Mouse (Mus musculus): Measurements from ENCODE around the gene Gm45799. TPM values are rescaled to one million over a fixed set of nuclear protein-coding genes. Genes with fewer than 3 reads are reported as not detected.

Gm45799 gene
- 10 to 100 TPM in 2 of 4 experiments, 1 to 10 TPM in 2; 6.8 to 15.0 (median 11.0) TPM for total RNA-seq (2022)

DNA sequence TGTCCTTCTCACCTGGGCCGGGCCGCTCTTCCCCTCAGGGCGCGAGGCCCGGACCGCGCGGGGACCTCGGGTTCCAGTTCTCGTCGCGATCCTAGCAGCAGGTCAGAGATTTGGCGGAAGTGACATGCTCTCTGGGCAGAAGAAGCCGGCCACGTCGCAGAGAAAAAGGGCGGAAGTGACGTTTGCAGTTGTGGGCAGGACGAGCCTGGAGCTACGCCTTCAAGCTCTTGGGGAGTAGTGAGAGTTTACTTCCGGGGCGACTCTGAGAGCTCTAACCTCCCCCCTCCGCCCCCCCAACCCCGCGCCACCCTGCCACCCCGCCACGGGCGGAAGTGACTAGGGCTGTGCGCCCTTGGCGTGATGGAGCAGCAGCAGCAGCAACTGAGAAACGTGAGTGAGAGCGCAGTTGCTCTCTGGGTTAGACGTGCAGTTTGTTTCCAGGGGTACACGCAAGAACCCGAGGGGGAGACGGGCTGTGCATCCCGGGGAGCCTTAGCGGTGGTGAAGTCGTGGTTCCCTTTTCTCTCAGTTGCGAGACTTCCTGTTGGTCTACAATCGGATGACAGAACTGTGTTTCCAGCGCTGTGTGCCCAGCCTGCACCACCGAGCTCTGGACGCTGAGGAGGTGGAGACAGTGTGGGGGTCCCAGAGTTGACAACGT, at the start of gene Gm45799, which contains the start of gene Arfip2:
TSS of gene Gm45799 (plus strand) at position 320 of the 661 bp plus-strand sequence.
TSS of gene Arfip2 (minus strand) at position 184 of the 661 bp plus-strand sequence.
- DNase-seq (ENCODE audit: low spot score in 2 of 2): peak; percentile 97 to 98

DNA sequence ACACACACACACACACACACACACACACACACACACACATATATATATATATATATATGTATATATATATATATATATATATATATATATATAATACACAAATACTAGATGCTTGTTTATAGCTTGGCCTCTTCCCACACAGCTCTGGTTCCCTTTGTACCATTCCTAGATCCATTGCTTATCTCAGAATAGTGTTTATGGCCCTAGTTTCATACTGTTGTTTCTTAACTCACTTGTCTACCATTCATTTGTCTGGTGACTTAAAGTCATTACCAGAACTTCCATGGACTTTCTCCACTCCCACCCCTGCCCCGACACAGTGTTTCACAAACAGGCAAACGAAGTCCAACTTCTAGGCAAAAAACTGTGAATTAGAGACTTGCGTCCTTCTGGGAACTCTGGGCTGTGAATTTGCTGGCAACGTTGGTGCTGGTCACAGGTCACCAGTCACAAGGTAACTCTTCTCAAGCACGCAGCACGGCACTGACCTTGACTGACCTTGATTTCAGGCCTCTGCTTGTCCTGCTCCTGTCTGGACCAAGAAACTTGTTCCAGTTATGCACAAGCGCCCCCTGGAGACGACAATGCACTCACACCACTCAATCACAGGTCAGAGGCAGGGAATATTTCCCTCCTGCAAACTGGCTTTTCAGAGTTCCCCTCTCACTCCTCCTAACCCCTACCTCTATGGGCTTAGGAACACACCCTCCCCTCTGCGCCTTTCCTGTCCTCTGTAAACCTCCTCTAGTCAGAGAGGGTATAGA, 37.3 kb upstream of the Gm45799 start:
- DNase-seq (ENCODE audit: low spot score in 2 of 2): peak; percentile 42 to 70

DNA sequence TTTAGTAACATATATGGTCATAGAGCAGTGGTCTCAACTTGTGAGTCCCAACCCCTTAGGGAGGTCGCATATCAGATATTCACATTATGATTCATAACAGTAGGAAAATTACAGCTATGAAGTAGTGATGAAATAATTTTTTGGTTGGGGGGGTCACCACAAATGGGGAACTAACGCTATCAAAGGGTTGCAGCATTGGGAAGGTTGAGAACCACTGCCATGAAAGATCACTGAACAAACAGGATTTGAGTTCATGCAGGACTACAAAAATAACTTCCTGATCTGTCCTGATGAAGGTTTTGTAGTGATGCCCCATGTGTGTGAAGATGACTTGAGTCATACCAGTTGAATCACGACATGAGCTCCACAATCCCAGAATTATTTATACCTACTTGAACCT, 31.9 kb upstream of the Gm45799 start:
- DNase-seq (ENCODE audit: low spot score in 2 of 2): no peak

DNA sequence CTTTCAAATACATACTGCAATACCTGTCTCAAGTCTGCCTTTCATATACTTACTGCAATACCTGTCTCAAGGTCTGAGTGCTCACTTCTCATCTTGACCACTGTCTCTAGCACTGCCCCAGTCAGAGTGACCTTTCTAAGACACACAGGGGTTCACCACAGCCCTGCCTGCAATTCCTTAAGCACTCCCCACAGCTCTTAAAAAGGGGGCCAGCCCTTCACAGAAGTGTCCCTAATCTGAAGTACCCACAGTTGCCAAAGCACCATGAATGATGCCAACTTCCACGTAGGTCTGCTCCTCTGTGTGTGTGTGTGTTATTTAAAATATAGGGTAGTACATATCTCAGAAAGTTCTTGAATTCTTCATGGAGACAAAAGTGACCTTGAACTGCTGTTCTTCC, 28.6 kb upstream of the Gm45799 start:
- no peak for DNase-seq (ENCODE audit: low spot score in 2 of 2)

DNA sequence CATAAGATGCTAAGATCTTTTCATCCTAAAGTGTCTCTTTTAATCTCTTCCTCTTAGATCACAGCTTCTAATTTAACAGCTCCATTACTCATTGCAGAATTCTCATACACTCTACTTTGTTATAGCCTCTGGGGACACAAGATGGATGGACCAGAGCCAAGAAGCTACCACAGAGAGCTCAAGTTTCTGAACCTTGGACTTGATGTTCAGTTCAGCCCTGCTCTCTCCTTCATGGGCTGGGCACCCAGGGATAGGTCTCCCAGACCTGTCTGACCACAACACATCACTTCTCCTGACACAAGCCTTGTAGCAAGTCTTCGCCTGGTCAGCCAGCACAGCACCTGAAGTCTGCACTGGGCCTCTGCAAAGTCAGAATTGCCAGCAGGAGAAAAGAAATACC, 26.0 kb upstream of the Gm45799 start:
- DNase-seq (ENCODE audit: low spot score in 2 of 2): no peak

DNA sequence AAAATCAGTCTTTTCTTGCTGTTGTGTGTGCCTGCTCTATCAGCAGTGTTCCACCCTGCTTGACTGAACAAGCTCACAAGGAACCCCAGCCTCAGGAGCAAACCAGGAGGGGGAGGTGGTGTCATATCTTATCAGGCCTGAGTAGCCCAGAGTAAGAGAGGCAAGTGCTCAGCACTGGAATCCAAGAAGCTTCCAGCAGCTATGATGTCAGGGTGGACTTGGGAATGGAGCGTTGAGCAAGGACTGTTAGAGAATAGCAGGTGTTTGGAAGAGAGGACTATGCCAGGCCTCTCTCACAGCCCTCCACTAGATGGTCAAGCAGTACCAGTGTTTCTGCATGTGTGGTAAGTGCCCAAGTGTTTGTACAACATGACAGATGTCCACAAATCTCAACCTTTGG, 24.6 kb upstream of the Gm45799 start:
- no peak for DNase-seq (ENCODE audit: low spot score in 2 of 2)

DNA sequence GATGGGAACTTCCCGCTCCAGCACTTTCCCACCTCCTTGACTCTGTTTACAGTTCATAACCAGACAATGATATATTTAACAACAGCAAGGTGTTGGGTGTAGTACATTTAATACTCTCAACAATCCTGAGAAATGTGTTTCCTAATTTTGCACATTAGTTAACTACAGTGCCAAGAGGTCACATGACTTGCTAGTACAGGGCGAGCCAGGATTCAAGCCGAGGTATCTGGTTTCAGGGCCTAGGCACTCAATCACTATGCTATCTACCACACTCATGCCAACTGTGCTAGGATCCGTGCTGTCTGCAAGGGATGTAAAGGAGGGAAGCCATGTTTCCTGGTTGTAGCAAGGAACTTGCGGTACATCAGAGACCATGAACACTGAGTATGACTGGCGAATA, 23.8 kb upstream of the Gm45799 start:
- no peak for DNase-seq (ENCODE audit: low spot score in 2 of 2)

DNA sequence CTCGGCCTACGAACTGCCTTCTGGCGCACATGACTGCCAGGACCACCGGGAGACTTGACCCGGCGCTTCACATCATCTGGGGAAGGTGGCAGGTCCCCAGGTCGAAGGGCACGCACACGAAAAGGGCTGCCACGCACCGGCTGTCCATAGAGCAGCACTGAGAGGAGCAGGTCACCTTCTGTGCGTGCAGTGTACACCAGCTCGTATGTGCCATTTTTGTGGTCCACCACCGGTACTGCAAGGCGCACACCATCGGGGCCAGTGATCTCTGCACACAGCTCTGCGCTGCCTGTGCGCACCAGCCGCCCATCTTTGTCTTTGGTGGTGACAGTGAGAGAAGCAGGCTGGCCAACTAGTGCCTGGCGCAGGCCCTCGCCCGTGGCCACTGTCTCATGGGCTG, 22.5 kb upstream of the Gm45799 start:
- DNase-seq (ENCODE audit: low spot score in 2 of 2): no peak

DNA sequence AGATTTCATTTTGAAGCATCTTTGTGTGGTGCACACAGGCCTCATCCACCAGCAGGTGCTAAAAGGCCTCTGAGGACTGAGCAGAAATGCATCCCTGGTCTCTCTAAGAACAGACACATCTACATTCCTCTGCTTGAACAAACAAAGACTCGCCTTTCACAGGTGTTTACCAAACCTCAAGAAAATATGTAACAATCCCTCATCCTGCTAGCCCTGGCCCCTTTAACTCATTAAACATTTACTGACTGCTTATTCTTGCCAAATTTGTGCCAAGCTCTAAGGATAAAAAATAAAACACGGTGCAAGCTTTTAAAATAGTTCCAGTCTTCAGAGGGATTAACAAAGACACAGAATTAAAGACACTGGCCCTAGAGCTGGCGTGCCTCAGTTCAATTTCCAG, 20.7 kb upstream of the Gm45799 start:
- DNase-seq (ENCODE audit: low spot score in 2 of 2): no peak

DNA sequence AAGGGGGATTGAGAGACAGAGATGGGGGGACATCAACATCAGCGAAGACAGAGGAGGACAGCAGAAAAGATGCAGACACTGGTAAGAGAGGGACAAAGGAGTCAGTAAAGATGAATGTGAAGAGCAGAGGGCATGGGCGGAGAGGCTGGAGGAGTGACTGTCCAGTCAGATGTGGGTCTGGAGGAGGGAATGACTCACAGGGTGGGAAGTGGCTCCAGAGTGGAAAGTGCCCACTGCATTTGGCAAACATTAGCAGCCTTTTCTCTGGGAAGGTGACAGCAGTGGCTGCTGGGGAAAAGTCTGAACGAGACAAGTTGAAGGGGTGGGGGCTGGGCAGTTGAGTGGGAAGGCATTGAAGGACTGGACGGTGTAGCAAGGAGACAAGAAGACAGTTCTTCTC, 19.3 kb upstream of the Gm45799 start:
- DNase-seq (ENCODE audit: low spot score in 2 of 2): no peak

DNA sequence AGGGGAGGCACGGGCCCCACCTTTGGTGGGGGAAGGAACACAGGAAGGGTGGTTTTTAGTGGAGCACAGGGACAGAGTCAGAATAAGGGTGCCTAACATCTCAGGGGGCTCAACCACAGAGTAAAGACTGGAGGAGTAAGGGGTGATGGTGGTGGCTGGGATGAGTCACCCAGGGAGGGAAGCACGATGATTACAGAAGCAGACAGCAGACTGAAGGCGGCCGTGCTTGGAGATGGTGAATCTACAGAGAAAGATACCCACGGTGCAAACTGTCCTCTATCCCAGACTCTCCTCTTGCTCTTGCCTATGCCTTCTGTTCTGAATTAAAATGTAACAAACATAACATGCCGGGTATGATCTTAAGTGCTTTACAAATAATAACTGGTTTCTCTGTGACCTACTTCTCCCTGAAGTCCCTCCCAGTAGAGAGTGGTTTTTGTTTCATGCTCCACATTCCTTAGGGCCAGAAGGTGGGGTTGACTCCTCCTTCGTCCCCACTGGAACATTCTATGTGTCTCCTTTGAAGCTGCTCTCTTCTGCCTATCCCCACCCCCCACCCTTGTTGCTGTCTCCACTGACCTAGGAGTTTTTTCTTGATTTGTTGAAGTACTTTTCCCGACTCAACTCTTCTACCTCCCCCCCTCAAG, 18.6 kb upstream of the Gm45799 start:
- DNase-seq (ENCODE audit: low spot score in 2 of 2): no peak

DNA sequence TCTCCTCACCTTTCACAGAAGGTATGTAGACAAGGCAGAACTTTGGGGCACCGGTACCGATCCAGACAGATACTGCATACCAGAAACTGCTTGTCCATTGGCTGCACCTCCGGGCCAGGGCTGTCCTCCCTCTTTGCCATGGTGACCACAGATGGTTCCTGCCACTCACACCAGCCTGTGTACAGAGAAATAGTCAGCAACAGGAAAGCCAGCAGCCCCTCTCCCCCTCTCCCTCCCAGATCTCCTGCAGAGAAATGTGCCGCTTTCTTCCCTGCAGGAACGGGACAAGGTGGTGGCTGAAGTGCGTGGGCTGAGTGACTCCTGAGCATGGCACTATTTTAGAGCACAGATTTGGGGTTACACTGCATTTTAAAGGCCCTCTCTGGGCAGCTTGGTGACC, 15.0 kb upstream of the Gm45799 start:
- DNase-seq (ENCODE audit: low spot score in 2 of 2): no peak

DNA sequence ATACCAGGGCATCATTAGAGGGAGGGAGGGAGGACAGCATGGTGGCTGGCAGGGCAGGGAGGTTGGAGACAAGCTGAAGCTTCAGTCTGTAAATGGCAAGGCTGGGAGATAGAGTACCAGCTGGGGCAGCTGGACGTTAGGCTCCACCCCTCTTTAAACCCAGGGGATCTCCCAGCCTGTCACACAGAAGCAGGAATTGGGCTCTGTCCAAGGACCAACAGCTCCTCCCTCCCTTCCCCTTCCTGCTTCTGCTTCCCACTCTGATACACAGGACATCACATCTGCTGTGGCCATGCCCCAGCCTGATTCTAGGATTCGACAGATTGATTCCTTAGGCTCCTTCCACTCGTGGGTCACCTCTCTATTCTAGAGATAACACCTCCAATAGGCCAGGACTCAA, 11.7 kb upstream of the Gm45799 start:
- DNase-seq (ENCODE audit: low spot score in 2 of 2): peak; percentile 49 to 62

DNA sequence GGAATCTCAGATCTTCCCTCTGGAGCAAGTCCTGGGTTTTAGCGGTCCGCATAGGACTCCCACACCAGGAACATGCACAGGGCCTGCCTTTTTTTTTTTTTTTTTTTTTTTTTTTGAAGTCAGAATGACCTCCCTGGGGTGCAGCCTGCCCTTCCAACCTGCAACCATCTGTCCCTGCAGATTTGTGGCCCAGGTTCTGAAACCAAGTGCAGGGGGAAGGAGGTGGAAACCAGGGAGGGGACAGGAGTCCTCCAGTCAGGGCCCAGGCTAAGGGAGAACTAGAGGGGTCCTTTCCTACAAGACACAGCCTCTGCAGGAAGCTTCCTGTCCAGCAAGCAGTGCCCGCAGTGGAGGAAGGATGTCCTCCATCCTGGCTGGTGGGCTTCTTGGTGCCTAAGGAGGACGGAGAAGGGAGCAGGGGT, 7.8 kb upstream of the Gm45799 start:
- no peak for DNase-seq (ENCODE audit: low spot score in 2 of 2)

DNA sequence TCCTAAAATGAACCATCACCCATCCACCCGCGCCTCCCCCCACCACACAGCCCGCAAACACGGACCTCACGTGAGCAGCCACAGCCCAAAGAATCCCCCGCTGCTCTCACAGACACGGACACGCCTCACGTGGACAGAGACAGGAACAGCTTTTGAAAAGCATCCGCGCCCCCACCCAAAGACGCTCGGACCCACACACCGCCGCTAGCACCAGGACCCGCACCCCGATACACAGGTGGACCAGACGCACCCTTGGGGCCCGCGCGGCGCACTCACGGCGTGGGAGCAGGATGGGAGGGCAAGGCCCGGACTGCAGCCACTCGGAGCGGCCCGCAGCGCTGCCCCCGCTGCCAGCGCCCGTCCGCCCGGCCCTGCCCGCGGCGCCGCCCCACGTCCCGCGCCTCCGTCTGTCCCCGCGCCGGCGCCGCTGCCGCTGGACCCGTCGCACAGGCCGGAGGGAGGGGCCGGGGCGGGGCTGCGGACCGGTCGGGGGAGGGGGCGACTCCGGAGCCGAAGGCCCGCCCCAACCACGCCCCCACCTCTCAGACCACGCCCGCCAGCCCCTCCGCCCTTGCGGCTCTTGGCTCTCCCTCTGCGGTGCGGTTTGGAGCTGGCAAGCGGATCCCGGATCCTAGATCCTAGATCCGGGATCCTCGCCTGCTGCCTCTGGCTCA, 7.1 kb upstream of the Gm45799 start, which contains the start of gene Trim3:
TSS of gene Trim3 (minus strand) at position 445 of the 674 bp plus-strand sequence.
- peak; percentile 86 to 88 for DNase-seq (ENCODE audit: low spot score in 2 of 2)

DNA sequence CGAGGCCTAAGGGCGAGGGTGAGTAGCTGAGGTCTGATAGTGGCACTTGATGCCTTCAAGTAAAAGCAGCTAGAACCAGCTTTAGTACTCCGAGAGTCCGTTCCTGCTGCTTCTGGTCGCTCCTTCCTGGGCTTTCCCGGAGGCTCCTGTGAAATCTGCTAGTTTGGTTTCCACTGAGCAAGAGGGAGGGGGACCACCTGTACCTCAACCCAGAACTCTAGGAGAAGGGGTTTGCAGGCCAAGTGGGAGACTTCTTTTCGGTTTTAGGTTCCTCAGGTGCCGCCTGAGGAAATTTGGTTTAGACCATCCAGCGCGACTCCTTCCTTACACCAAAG, 6.6 kb upstream of the Gm45799 start:
- no peak for DNase-seq (ENCODE audit: low spot score in 2 of 2)

DNA sequence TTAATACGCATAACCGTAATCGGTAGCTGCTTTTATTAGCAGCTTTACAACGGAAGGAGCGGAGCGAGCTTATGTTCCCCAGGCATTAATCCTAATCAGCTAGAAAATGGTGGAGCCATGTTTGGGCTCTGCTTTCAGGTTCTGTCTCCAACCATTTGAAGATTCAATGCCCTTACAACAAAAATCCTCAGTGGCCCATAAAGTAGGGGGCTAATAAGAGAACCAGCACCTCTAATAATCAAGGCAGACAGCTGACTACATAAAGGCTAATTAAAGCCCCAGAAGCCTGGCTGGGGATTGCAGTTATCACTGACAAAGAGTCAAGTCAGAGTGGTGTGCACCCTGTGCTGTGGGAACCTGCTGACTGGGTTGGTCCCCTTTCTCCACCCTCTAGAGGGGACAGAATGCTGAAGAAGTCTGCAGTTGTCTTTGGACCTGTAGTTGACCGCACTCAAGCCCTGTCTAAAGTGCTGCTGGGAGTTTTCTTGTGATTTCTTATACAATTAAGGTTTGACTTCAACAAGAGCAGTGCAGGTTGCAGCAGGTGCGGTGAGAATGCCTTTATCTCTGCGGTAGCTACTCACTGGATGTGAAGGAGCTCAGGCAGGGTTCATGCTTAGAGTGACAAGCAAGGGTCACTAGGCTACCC, 6.0 kb upstream of the Gm45799 start:
- DNase-seq (ENCODE audit: low spot score in 2 of 2): no peak

DNA sequence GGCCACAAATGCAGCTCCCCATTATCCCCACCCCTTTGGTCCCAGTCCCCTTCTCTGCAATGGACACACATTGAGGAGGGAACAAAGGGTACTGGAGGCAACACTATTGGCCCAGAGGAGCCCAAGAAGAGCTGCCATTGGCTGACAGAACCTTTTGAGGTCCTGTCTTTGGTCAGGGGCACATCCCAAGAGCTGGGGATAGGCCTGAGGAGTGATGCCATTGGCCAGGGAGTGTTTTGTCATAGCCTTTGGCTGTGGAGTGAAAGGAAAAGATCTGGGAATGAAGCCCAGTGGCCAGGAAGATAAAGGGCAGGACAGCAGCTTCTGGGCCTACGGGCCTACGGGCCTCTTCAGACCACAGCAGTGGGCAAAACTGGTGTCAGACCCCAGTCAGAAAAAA, 4.6 kb upstream of the Gm45799 start:
- DNase-seq (ENCODE audit: low spot score in 2 of 2): no peak

DNA sequence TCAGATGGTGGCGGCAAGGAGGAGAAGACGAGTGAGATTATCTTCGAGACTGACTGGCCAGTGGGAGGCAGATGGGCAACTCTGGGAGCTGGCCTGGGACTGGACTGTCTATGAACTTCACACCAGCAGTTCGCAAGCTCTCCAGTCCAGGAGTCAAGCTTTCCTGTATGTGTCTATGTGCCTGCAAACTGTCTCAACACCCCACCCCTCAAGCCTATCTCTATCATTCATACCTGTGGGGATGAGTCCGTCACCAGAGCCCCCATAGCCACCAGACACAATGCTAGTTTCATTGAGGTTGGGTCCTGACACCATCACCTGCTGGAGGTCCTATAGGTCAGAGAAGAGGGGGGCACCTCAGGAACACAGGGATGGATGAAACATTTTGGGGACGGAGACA, 1.6 kb upstream of the Gm45799 start:
- no peak for DNase-seq (ENCODE audit: low spot score in 2 of 2)

DNA sequence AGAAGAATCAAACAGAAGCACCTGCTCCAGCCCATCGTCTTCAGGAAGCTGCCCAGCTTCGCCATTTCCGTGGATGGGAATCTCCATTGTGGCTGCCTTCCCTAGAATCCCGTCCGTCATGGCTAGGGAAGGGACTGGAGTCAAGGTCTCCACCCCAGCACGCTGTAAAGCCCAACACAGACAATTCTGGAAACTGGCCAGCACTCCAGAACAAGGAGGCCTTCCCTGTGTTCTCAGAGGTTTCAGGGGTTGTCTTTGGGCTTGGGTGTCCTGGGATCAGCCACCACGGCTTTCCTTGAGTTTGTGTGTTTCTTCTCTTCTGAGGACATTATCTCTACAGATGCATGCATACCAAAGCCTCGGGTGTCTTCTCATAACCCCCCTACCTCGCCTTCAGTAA, 1.0 kb upstream of the Gm45799 start:
- DNase-seq (ENCODE audit: low spot score in 2 of 2): no peak

DNA sequence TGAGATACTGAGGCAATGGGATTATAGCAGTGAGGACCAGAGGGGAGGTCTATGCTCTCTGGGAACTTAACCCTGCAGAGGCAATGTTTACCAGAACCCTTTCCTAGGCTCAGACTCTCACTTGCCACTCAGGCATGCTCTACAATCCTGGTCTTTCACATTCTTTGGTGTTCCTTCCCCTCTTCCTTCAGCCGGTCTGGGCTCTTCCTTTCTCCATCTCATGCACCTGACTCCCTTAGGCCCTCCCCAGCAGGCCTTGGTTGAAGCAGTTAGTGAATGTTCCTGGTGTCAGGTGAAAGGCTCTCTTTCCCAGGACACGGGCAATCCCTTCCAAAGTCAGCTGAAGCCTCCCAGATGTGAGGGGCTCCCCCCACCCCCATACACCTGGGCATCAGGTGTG, 596 bp upstream of the Gm45799 start, which contains the start of gene Timm10b:
TSS of gene Timm10b (plus strand) at position 301 of the 400 bp plus-strand sequence.
- DNase-seq (ENCODE audit: low spot score in 2 of 2): no peak
